Mouse (Mus musculus): Measurements from ENCODE around the gene Ppm1h.

Ppm1h gene

GRCm38 (mm10) chr10:122768204-122768892 is 89.8 kb downstream of the Ppm1h start:
- DNase-seq (ENCODE audit: extremely low spot score): no peak

GRCm38 (mm10) chr10:122768893-122769341 is 90.4 kb downstream of the Ppm1h start:
- DNase-seq (ENCODE audit: extremely low spot score): no peak

- no peak for DNase-seq (ENCODE audit: extremely low spot score)
Measured at GRCm38 (mm10) chr10:122770337-122770736, 91.8 kb downstream of the Ppm1h start.

- DNase-seq (ENCODE audit: extremely low spot score): no peak
Measured at GRCm38 (mm10) chr10:122770987-122771386, 92.4 kb downstream of the Ppm1h start.

GRCm38 (mm10) chr10:122774169-122774568 is 95.6 kb downstream of the Ppm1h start:
- DNase-seq (ENCODE audit: extremely low spot score): no peak

GRCm38 (mm10) chr10:122777436-122777835 is 98.9 kb downstream of the Ppm1h start:
- no peak for DNase-seq (ENCODE audit: extremely low spot score)

GRCm38 (mm10) chr10:122777939-122778655 is 99.5 kb downstream of the Ppm1h start:
- no peak for DNase-seq (ENCODE audit: extremely low spot score)

GRCm38 (mm10) chr10:122779351-122779750 is 100.8 kb downstream of the Ppm1h start:
- peak; percentile 57 for DNase-seq (ENCODE audit: extremely low spot score)

- DNase-seq (ENCODE audit: extremely low spot score): no peak
Measured at GRCm38 (mm10) chr10:122782755-122783154, 104.2 kb downstream of the Ppm1h start.

- no peak for DNase-seq (ENCODE audit: extremely low spot score)
Measured at GRCm38 (mm10) chr10:122789648-122790170, 111.1 kb downstream of the Ppm1h start.

- peak; percentile 70 for DNase-seq (ENCODE audit: extremely low spot score)
Measured at GRCm38 (mm10) chr10:122792021-122792966, 113.7 kb downstream of the Ppm1h start.

- DNase-seq (ENCODE audit: extremely low spot score): no peak
Measured at GRCm38 (mm10) chr10:122793193-122793592, 114.6 kb downstream of the Ppm1h start.

GRCm38 (mm10) chr10:122794187-122794850 is 115.8 kb downstream of the Ppm1h start:
- peak; percentile 88 for DNase-seq (ENCODE audit: extremely low spot score)

- no peak for DNase-seq (ENCODE audit: extremely low spot score)
Measured at GRCm38 (mm10) chr10:122797955-122798354, 119.4 kb downstream of the Ppm1h start.

GRCm38 (mm10) chr10:122800003-122800731 is 121.6 kb downstream of the Ppm1h start:
- no peak for DNase-seq (ENCODE audit: extremely low spot score)

GRCm38 (mm10) chr10:122800732-122801110 is 122.2 kb downstream of the Ppm1h start:
- no peak for DNase-seq (ENCODE audit: extremely low spot score)

GRCm38 (mm10) chr10:122802218-122802617 is 123.7 kb downstream of the Ppm1h start:
- no peak for DNase-seq (ENCODE audit: extremely low spot score)

- DNase-seq (ENCODE audit: extremely low spot score): no peak
Measured at GRCm38 (mm10) chr10:122802901-122803300, 124.3 kb downstream of the Ppm1h start.

- DNase-seq (ENCODE audit: extremely low spot score): peak; percentile 80
Measured at GRCm38 (mm10) chr10:122803906-122804305, 125.3 kb downstream of the Ppm1h start.

- no peak for DNase-seq (ENCODE audit: extremely low spot score)
Measured at GRCm38 (mm10) chr10:122805866-122806265, 127.3 kb downstream of the Ppm1h start.
